Mouse (Mus musculus) heart, adult 2 months (tissue): Measurements from ENCODE around the gene Atf4.

ENCODE experiments used
- CTCF ChIP-seq: fragments of 200-600 bp; IDR thresholded peaks from 2 replicates; pipeline ENCODE4 v1.8.1; 2022; ENCODE audit warnings: antibody characterized with exemption, mild to moderate bottlenecking, moderate library complexity
- EP300 ChIP-seq: fragments of 200-500 bp; IDR thresholded peaks from 2 replicates; pipeline ENCODE4 v1.6.1; 2011; ENCODE audit warnings: low read depth, low read length, control low read depth; ENCODE audit not compliant: insufficient read depth
- POLR2A ChIP-seq: fragments of 200-500 bp; IDR thresholded peaks from 2 replicates; pipeline ENCODE4 v1.6.1; 2011; ENCODE audit warnings: mild to moderate bottlenecking, low read depth, low read length, control low read depth; ENCODE audit not compliant: insufficient read depth

DNA sequence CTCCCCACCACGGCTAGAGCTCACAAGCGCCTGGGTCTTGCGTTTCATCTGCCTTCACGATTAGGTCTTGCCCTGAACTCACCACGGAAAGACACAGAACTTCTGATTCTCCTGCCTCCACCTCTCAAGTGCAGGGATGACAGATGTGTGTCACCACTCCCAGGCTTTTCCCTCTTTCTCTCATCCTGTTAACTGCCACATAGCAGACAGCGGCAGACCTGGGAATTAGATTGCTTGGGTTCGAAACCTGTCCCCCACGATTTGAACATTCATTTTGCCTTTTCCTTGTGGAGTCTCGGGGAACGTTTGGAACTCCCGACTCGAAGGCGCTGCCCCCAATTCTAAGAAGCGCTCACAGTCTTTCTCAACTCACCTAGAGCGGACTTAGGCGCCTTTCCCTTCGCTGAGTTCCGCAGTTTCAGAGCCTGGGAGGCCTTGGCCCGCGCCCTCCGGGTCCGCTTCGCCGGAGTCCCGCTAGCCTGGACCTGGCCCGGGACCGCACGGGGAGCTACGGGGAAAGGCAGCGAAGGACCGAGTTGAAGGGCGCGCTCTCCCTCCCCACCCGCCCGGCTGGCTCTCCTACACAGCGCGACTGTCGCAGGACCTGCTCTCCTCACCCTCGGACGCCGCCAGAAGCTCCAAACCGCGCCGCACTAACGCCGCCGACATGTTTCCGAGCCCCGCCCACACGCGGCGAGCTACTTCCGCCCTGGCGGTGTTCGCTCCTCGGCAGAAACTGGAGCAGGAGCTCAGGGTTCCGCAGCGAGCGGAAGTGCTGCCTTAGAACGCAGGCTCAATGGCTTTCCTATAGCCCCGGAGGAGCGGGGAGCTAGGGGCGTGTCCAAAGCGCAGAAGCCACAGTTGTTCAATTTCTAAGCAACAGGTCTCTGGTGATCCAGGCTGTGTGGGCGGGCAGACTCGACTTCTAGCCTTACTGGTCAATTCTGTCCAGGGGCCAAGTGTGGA, 8.9 kb downstream of the Atf4 start, which contains the start of gene Rps19bp1:
- TF ChIP-seq POLR2A (peak; percentile 78), EP300 (peak; percentile 57; the same call in 1 of the 2 replicates), CTCF (no peak)
